Mouse (Mus musculus) forelimb bud, embryonic 11.5 days (tissue): ENCODE data around the gene Ermap.

Experiments
- DNase-seq: peaks from one replicate; pipeline ENCODE4 v3.0.0-alpha.2; 2012; ENCODE audit warnings: low read depth, low spot score

Gene Ermap

DNA sequence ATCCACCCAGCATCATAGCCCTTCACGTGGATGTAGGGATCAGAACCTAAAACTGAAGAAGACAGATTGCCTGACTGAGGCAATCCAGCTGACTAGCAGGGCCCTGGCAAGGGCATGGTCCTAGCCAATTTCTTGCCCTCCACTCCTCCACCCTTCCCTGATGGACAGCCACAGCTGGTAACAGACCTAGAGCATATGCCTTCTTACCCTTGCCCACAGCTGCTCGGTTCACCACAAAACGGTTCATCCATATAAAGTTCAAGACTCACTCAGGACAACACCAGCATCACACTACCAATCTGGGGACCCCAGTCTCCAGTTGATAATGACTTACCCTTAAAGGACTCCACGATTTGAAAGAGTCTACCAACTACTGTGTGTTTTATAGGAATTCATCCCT is 4.0 kb downstream of the Ermap start:
- no peak for DNase-seq

DNA sequence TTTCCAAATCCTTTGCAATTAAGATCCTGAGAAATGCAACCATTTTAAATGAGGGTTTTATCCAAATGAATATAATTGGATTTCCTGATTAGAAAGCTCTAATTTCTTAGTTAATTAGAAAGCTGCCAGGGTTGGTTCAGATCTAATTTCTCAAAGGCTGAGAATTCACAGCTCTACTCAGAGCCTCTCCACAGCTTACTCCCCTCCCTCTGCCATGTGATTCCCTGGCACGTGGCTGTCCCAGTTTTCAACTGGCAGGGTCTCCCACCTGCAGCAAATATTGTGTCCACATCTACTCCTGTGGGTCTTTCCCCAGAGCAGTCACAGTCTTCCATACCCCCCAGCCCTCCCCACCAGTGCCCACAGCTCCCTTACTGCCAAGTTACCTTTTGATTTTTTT is 6.3 kb downstream of the Ermap start:
- no peak for DNase-seq

DNA sequence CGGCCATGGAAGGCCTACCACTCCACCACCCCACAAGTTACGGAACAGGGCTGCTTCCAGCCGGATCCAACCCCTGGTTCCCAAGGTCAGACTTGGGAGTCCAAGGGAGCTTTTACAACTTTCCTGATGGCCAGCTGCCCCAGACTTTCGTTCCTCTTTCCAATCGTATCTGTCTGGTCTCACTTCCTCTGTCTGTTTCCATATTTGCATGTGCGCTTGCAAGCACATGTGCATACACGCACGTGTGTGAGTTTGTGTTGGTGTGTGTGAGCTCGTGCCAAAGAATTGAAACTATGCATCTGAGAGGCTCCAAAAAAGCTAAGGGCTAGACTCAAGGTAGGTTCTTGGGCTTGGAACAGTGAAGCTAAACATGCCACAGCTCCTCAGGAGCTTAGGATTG is 8.4 kb downstream of the Ermap start:
- no peak for DNase-seq

DNA sequence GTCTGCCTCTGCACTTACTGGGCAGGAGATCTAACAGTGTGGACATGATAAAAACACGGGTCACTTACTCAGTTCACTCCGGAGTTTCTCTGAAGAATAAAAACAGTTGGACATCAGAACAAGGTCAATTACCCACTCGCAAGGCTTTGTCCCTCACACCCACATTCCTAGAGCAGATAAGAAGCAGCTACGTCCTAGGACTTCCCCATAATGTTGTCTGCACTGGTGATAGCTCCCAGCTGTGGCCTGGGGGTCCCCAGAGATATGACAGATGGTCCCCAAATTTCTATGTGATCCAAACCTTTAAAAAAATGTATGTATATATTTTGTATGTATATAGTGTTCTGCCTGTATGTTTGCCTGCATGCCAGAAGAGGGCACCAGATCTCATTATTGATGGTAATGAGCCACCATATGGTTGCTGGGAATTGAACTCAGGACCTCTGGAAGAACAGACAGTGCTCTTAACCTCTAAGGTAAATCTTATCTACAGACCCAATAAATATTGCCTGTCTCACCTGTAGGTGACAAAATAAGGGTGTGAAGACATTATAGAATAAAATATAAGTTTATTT is 9.6 kb downstream of the Ermap start:
- DNase-seq = no peak

DNA sequence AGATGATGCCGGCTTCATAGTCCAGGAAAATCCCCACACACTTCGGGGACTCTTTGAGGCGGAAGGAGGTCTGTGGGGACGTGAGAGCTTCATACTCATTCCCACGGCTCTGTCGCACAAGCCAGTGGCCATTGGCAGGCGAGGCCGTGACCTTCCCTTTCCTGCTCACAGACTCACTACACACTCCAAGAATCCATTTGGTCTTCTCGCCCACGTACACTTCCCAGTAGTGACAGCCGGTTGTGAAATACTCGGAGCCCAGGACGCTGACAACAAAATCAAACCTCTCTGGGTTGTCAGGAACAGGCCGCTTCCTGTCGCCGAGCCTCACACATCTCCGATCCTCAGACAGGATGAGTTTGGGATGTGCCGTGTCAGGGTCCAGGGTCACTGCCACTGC is 11.5 kb downstream of the Ermap start:
- DNase-seq = no peak

DNA sequence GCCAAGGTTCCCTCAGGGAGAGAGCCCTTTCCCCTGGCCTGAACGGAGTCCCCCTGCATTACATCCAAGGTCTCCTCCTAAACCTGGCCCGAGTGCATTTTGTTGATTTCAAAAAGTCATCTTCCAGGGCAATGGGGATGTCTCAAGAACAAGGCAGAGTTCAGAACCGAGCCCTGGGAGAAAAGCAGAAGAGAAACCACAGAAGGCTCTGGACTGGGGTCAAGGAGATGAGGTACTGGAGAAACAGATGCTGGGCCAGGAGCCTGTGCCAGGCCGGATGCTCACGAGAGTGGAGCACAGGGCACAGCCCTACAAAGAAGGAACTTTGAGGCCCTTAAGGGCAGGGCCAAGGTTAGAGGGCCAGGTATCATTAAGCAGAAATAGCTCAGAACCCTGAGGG is 12.1 kb downstream of the Ermap start:
- no peak for DNase-seq

DNA sequence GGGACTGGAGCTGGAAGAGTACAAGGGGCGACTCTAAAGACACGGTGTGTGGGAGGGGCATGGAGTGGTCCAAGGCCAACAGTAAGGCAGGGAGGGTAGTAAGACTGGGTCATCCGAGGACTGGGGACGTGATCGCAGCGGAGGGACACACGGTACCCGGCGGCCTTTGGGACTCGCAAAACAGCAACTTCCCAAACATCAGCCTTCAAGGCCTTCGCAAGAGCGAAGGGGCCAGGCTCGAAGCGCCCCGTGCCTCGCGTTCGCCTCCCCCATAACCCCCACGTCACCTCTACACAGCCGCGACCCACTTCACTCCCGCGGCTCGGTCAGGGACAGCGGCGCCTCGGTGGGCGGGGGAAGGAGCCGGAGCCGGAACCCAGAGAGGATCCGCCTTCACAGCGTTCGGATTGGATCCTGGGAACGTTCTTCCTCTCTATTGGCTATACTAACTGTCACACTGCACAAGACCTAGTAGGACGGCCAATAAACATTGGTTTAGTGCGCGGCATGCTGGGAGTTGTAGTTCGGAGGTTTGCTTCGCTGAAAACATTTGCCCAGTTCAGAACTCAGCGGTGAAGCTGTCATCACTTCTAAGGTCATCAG is 15.9 kb downstream of the Ermap start, which contains the start of gene Zfp691:
TSS of gene Zfp691 (minus strand) at position 345 of the 603 bp plus-strand sequence.
- peak; percentile 97 for DNase-seq

DNA sequence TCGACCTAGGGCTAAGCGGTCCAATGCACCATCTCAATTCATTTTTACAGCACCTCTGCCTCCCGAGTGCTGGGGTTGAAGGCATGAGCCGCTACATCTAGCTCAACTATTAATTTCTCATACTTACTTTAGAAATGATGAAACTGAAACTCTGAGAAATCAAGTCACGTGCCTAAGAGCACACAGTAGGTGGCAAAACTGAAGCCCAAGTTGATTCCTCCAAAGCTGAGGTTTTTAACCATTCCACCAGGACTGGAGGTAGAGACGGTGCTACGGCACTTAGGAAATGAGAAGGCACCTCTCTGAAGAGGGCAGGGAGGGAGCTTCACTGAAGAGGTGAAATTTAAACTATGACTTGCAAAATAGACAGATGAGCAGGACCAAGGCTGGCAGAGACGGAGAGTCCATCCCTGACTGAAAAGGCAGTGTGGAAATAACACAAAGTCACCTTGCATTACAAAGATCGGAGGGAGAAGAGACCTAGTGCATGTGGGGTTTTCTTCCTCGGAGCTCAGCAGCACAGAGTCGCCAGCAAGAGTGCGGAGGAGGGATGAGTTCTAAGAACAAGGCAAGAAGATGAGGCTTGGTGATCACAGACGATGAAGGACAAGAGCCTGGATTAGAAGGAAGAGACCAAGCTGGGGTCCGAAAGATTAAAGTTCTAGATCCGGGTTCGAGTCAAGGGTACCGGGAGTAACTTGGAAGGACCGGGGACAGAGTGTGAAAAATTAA is 16.7 kb downstream of the Ermap start:
- no peak for DNase-seq

DNA sequence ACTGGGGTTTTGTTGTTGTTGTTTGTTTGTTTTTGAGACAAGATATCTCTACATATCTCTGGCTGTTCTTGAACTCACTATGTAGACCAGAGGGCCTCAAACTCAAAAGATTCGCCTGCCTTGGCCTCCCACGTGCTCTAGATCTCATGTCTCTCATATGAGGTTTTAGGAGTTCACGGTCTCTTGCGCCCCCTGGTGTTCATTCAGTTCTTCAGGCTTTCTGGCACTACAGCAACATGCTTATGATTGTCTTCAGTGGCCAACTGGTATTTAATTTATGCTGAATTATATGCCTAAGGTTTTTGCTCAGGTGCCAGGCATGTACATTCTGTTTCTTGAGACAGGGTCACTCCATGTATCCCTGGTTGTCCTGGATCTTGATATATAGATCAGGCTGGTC is 22.1 kb downstream of the Ermap start:
- DNase-seq = peak; percentile 77

DNA sequence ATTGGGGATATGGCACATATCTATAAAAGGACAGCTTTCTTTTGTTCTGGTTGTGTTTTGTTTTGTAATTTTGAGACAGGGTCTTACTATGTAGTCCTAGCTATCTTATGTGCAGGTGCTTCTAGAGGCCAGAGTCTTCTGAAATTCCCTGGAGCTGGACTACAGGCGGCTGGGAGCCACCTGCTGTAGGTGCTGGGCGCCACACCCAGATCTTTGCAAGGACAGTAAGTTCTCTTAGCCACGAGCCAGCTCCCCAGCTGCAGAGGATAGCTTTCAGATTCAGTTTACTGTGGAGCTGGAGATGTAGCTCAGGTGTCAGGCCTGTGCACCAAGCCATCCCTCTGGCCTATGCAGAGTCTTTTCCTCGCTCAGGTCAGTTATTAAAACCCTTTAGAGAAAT is 22.7 kb downstream of the Ermap start:
- DNase-seq = no peak

DNA sequence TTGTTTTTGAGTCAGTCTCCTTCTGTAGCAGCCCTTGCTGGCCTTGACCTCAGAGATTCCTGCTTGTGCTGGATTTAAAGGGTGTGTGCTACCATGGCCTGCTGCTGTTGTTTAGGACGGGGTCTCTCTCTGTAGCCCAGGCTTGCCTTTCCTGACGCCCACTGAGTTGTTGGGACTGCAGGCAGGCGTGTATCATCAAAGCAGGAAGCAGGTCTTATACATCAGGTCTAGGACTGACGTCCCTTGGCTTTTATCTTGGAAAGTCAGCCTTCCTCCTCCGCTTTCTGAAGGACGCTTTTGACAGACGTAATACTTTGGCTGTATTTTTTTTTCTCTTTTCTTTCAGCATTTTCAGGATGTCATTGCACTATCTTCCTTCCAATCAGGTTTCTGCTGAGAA is 23.9 kb downstream of the Ermap start:
- no peak for DNase-seq

DNA sequence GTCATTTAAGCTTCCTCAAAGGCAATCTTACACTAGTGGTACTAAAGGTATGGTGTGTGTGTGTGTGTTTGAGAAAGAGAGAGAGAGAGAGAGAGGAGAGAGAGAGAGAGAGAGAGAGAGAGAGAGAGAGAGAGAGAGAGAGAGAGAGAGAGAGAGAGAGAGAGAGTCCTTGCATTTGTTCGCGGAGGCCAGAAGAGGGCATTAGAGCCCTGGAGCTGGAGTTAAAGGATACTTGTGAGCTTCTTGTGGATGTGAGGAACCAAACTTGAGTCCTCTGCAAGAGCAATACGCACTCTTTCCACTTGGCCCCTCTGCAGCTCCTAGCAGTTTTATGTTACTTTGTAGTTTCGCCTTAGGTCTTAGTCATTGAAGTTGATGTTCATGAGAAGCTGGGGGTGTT is 26.8 kb downstream of the Ermap start:
- no peak for DNase-seq

DNA sequence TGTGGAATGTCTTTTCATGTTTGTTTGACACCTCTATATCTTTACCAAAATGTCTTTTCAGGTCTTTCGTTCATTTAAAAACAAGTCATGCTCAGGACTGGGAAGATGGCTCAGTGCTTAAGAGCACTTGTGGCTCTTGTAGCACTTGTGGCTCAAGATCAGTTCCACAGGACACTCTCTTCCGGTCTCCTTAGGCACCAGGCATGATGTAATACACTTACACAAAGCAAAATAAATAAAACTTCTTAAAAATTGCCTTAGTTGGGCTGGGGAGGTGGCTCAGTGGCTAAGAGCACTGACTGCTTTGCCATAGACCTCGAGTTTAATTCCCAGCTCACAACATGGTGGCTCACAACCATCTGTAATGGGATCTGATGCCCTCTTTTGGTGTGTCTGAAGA is 28.5 kb downstream of the Ermap start:
- DNase-seq = no peak

DNA sequence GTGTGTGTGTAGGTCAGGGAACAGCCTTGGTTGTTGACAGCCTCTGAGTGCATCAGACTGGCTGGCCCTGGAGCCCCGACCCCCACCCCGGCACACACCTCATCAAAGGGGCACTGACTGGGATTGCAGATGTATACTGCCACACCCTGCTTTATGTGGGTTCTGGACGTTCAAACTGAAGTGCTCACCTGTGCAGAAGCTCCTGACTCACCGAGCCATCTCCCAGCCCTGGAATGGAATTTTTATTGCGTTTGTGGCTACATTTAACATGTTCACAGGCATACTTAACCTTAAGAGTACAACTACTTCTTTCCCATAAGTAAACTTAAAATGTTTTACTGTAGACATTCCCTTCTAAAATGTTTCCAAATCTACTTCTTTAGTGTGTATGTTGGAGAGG is 31.9 kb downstream of the Ermap start:
- no peak for DNase-seq

DNA sequence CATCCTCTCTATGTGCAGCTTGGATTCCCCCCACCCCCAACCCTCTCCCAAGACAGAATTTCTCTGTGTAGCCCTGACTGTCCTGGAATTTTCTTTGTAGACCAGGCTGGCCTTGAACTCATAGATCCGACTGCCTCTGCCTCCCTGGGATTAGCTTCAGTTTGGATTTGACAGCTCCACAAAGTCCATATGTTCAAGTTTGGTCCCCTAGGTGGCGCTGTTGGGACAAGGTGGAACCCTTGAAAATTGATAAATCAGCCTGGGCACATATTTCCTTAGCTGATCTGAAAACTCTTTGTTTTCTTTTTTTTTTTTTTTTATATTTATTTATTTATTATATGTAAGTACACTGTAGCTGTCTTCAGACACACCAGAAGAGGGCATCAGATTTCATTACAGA is 32.6 kb downstream of the Ermap start:
- DNase-seq = peak; percentile 46

DNA sequence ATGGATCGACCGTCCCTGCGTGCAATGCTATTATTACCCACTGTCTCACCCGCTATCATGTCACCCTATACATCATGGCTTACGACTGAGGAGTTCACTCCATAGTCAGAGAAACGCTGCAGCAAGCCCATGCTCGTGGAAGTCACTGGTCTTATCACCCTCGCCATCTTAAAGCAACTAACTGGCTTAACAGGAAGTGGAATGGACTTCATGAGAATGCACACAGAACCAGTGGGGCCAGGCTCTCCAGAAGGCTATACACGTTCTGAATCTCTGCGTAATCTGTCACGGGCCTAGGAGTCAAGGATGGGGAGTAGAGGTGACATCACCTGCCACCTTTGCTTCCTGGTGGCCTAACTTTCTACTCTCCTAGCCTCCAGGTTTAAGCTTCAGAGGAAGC is 41.1 kb downstream of the Ermap start:
- DNase-seq = no peak

DNA sequence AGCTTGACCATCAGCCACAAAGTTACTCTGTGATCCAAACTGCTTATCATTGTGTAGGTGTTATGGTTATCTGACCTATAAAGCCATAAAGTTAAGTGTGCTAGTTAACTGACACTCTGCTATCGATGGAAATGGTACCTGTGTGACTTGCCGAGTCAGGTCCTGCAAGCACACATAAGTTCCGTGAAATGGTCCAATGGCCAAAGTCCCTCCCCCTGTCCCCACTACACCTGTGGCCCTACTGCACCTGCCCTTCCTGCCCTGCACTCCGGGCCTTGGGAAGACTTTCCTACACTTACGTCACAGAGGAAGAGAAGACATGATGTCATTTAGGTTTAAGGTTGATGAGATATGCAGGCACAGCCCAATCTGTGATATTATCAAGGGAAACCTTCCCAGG is 42.5 kb downstream of the Ermap start:
- DNase-seq = no peak

DNA sequence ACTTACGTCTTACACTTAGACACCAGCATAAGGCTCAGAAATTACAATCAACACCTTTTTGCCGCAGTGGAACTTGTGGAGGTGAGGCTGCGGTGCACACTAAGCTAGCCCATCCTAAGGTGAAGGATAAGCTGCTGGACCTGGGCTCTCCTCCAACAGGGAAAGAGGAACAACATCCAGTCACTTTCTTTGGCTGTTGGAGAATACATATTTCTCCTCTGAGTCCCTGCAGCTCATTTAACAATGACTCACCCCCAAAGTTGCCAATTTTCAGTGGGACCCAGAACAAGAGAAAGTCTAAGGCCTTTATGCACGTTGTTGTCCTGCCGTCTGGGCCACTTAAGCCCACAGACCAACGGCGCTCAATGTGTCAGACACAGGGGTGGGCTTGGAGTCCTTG is 43.0 kb downstream of the Ermap start:
- DNase-seq = no peak

DNA sequence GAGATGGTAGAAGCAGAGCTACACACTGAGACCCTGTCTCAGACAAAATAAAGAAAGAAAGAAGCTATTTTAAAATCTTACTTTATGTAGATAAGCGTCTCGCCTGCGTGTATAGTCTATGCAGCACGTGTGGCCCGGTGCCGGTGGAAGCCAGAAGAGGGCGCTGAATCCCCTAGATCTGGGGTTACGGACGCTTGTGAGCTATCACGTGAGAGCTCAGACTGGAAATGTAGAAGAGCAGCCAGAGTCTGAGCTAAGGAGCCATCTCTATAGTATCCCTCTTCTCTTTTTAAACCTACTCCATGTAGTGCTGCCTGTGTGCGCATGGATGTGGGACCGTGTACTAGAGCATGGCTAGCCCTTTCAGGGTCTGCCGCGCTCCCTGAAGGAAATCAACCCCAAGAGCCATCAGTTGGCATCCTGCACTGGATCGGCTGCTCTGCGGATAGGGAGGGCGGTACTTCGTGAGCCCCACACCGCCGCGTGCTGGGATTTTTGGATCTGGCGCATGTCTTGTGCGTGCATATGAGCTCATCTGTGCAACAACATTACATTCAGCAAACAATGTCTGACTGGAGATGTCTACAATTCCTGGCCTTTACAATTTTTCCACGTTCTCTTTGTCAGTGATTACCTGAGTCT is 47.5 kb downstream of the Ermap start:
- peak; percentile 75 for DNase-seq

DNA sequence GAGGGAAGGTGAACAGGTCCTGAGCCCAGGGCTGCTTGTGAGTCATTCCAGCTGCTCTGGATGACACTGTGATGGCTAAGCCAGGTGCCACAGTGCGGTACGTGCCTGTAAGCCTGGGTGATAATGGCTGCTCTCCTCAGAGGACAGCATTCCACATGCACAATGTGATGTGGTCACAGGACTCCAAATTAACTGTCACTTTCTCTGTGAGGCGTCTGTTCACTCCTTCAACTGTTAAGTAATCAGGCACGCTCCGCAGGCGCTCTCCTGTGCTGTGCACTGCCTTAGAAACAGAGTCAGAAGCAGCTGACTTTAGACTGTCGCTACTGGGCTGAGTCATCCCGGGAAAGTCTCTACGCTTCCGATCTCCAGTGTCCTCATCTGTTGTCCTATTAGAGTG is 48.6 kb downstream of the Ermap start:
- DNase-seq = peak; percentile 7

DNA sequence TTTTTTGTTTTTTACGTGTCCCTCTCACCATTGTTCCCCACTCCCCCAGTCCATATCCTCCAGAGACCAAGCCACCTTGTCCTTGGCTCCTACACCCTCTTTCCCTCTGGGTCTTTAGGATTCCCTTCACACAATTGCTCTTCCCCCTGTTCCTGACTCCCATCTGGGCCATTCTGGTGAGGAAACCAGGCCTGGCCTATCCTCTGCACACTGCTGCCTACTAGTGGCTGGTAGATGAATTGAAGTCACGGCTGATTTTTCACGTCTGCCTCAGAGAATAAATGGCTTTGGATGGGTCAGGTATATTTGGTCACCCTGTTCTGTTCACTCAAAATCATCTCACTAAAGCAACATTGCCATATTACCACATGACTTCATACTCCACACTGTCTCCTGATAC is 49.7 kb downstream of the Ermap start:
- DNase-seq = peak; percentile 54

DNA sequence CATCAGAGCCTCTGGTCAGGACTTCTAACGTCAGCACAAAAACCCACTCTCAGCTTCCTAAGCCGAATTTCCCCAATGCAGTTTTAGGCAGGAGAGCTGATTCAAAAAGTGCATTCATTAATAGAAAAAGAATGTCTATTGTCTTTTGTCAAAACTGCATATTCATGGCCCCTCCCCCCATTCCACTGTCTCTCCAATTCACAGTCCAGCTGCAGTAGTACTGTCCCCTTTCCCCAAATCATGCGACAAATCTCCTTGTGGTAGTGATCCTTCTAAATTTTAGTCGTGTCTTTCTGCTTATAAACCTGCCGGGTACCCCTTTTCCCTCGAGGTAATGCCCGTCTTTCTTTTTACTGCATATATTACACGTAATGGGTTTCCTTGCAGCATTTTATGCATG is 51.0 kb downstream of the Ermap start:
- no peak for DNase-seq

DNA sequence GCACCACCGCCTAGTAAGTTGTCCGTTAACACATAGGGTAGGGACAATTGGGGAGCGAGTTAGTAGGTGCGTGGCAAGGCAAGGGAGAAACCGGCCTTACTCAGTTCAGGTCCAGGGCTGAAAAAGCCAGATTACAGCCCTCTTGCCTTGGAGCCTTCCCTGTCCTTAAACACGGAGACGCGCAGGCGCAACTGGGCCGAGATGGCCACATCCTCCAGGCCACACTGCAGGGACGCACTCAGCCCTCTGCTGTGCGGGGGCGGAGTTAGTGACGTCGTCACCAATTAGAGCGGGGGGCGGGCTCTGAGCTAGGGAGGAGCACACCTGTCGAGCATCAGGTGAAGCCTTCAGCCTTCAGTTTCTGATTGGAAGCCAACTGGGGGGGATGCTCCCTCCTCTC is 51.6 kb downstream of the Ermap start:
- DNase-seq = peak; percentile 69
